Mouse (Mus musculus) forebrain, embryonic 13.5 days (tissue): Measurements from ENCODE around the gene Serpinb9f. TPM values are rescaled to one million over a fixed set of nuclear protein-coding genes. Genes with fewer than 3 reads are reported as not detected.
"Not testable (repeated sequence)": the region's sequence is repeated elsewhere in the genome, so short reads cannot be mapped to it uniquely, and the experiment has no call there.

Source experiments
- ATAC-seq: fragments of 200-750 bp; cut with Nextera tagmentation; 2 replicates; pipeline ENCODE4 v1.8.0; 2017
- H3K27ac ChIP-seq: fragments of 300-500 bp; sonication (generic); 2 replicates; pipeline ENCODE4 v1.5.1; 2015; ENCODE audit warnings: inconsistent platforms, mild to moderate bottlenecking, moderate library complexity
- H3K27me3 ChIP-seq: fragments of 300-500 bp; sonication (generic); 2 replicates; pipeline ENCODE4 v1.6.1; 2015; ENCODE audit warnings: mild to moderate bottlenecking, inconsistent platforms
- H3K36me3 ChIP-seq: fragments of 300-500 bp; sonication (generic); 2 replicates; pipeline ENCODE4 v1.6.1; 2015; ENCODE audit warnings: mild to moderate bottlenecking, inconsistent platforms; ENCODE audit not compliant: poor library complexity, severe bottlenecking
- H3K4me1 ChIP-seq: fragments of 300-500 bp; sonication (generic); 2 replicates; pipeline ENCODE4 v1.6.1; 2015; ENCODE audit warnings: inconsistent platforms
- H3K4me2 ChIP-seq: fragments of 300-500 bp; sonication (generic); 2 replicates; pipeline ENCODE4 v1.6.1; 2015; ENCODE audit warnings: inconsistent platforms, mild to moderate bottlenecking, moderate library complexity
- H3K4me3 ChIP-seq: fragments of 300-500 bp; sonication (generic); 2 replicates; pipeline ENCODE4 v1.5.1; 2015; ENCODE audit warnings: mild to moderate bottlenecking, inconsistent platforms
- H3K9ac ChIP-seq: fragments of 300-500 bp; sonication (generic); 2 replicates; pipeline ENCODE4 v1.6.1; 2015; ENCODE audit warnings: mild to moderate bottlenecking, inconsistent platforms
- H3K9me3 ChIP-seq: fragments of 300-500 bp; sonication (generic); replicated peaks from 2 replicates; pipeline ENCODE4 v1.6.1; 2016; ENCODE audit warnings: inconsistent platforms
- WGBS: fragments of 180-500 bp; shearing (Covaris S2); methylation state at CpG from one replicate; pipeline ENCODE4 v1.1.7; 2015; 5-methylcytosine and 5-hydroxymethylcytosine counted together
- polyA plus RNA-seq: library from polyadenylated mRNA; unstranded; fragments of >200 nt; fragmentation: Nextera tagmentation; extraction: Ambion mirVana; gene quantifications from 2 replicates; pipeline ENCODE4 v1.2.1, GENCODE M21; 2015

The Serpinb9f gene
- not detected in 2 replicates for polyA plus RNA-seq

- not testable (repeated sequence) for H3K36me3 ChIP-seq, H3K4me1 ChIP-seq, H3K9me3 ChIP-seq, H3K27ac ChIP-seq, ATAC-seq, H3K4me2 ChIP-seq, H3K4me3 ChIP-seq, H3K9ac ChIP-seq, H3K27me3 ChIP-seq
- 91% methylated on average over 3 of the region's 3 CpGs for WGBS
Observed at GRCm38 (mm10) chr13:33323777-33324176, at the start of gene Serpinb9f. TSS of gene Serpinb9f (plus strand) at chr13:33324077.

- H3K9me3 ChIP-seq, result peaks cover 12% of the 10 kb centered on the region
- H3K36me3 ChIP-seq, H3K9ac ChIP-seq, ATAC-seq, H3K4me3 ChIP-seq, H3K4me2 ChIP-seq, H3K4me1 ChIP-seq, H3K27ac ChIP-seq, H3K27me3 ChIP-seq: not testable (repeated sequence)
- WGBS, result 90% methylated on average over 4 of the region's 4 CpGs
Observed at GRCm38 (mm10) chr13:33308631-33309030, 15.2 kb upstream of the Serpinb9f start.

GRCm38 (mm10) chr13:33356666-33357065, 32.8 kb downstream of the Serpinb9f start:
- ATAC-seq, H3K4me1 ChIP-seq, H3K4me3 ChIP-seq, H3K9ac ChIP-seq, H3K36me3 ChIP-seq, H3K4me2 ChIP-seq, H3K27ac ChIP-seq, H3K27me3 ChIP-seq, H3K9me3 ChIP-seq: not testable (repeated sequence)
- 95% methylated on average over 1 of the region's 1 CpGs for WGBS

Other genes starting within 250 kb of the Serpinb9f start
- gene Serpinb1b, start 245.5 kb upstream of the Serpinb9f start, polyA plus RNA-seq, result 2.7 and 4.1 TPM in 2 replicates
- not detected in 2 replicates for gene Serpinb9c, start 164.3 kb upstream of the Serpinb9f start, polyA plus RNA-seq
- not detected in 2 replicates for gene Serpinb9d, start 131.1 kb upstream of the Serpinb9f start, polyA plus RNA-seq
- not detected in 2 replicates for gene Serpinb9e, start 74.5 kb upstream of the Serpinb9f start, polyA plus RNA-seq
- gene Gm11397, start 71.7 kb downstream of the Serpinb9f start, polyA plus RNA-seq, result not detected in 2 replicates
- not detected in 2 replicates for gene Serpinb9g, start 160.7 kb downstream of the Serpinb9f start, polyA plus RNA-seq